Mouse (Mus musculus) neural tube, embryonic 15.5 days (tissue): ENCODE measurements around the gene Rock2. TPM values are rescaled to one million over a fixed set of nuclear protein-coding genes. Genes with fewer than 3 reads are reported as not detected.
"Not testable (repeated sequence)": the region's sequence is repeated elsewhere in the genome, so short reads cannot be mapped to it uniquely, and the experiment has no call there.

ENCODE experiments used
- ATAC-seq: fragments of 200-750 bp; cut with Nextera tagmentation; 2 replicates; pipeline ENCODE4 v1.8.0; 2017; ENCODE audit warnings: mild to moderate bottlenecking, moderate TSS enrichment, moderate library complexity; ENCODE audit not compliant: low FRiP score
- H3K27ac ChIP-seq: fragments of 300-500 bp; sonication (generic); replicated peaks from 2 replicates; pipeline ENCODE4 v1.5.1; 2015; ENCODE audit warnings: mild to moderate bottlenecking, inconsistent platforms
- H3K27me3 ChIP-seq: fragments of 300-500 bp; sonication (generic); replicated peaks from 2 replicates; pipeline ENCODE4 v1.6.1; 2015; ENCODE audit warnings: inconsistent platforms
- H3K36me3 ChIP-seq: fragments of 300-500 bp; sonication (generic); 2 replicates; pipeline ENCODE4 v1.6.1; 2015; ENCODE audit warnings: inconsistent platforms
- H3K4me1 ChIP-seq: fragments of 300-500 bp; sonication (generic); 2 replicates; pipeline ENCODE4 v1.6.1; 2015; ENCODE audit warnings: inconsistent platforms
- H3K4me2 ChIP-seq: fragments of 300-500 bp; sonication (generic); 2 replicates; pipeline ENCODE4 v1.6.1; 2015; ENCODE audit warnings: inconsistent platforms, mild to moderate bottlenecking, moderate library complexity
- H3K4me3 ChIP-seq: fragments of 300-500 bp; sonication (generic); replicated peaks from 2 replicates; pipeline ENCODE4 v1.5.1; 2015; ENCODE audit warnings: mild to moderate bottlenecking, inconsistent platforms
- H3K9ac ChIP-seq: fragments of 300-500 bp; sonication (generic); replicated peaks from 2 replicates; pipeline ENCODE4 v1.6.1; 2015; ENCODE audit warnings: mild to moderate bottlenecking, inconsistent platforms
- H3K9me3 ChIP-seq: fragments of 300-500 bp; sonication (generic); replicated peaks from 2 replicates; pipeline ENCODE4 v1.6.1; 2016; ENCODE audit warnings: inconsistent platforms
- WGBS: fragments of 180-500 bp; shearing (Covaris S2); methylation state at CpG from one replicate; pipeline ENCODE4 v1.1.7; 2015; ENCODE audit warnings: mixed read lengths; 5-methylcytosine and 5-hydroxymethylcytosine counted together
- polyA plus RNA-seq: library from polyadenylated mRNA; unstranded; fragments of >200 nt; fragmentation: Nextera tagmentation; extraction: Ambion mirVana; gene quantifications from 2 replicates; pipeline ENCODE4 v1.2.1, GENCODE M21; 2015

The Rock2 gene
- polyA plus RNA-seq, 1 experiment from 2014 or later, result 13.7 TPM

DNA sequence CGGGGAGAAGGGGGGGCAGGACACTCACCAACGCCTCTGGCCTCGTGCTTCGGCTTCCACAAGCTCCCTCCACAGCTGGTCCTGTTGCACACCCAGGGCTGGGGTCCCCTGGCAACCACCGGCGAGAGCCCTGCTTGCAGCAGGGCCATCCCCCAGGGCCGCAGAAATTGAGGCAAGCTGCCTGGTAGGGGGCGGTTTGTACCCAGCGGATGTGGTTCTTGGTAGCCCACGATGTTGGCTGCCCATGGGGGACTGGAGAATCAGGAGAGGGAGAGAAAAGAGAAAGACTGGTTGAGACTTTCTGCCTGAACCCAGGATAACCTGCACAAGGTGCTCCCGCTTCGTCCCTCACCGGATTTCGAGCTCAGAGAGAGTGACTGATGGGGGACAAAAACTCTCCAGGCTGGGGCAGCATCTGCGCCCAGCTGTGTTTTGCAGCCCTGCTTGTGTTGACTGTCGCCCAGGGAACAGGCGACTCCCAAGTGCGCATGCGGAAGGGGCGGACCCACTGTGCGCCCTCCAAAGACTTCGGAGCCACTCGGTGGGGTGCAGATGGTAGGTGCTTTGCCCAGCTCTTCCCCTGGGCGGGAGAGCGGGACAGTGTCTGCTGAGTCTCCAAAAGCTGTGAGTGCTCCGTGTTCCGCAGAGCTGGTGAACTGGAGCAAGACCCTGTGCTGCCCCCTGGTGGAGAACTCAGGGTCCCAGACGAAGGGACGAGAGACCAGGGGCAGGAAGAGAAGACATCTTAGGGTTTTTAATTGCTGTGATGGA, 116.6 kb downstream of the Rock2 start, which contains the start of gene 2410004P03Rik:
2410004P03Rik (minus strand) TSS at position 628 of the 771 bp plus-strand sequence.
- no peak within 1 kb of the TSS for H3K27ac ChIP-seq
- WGBS, result 10% methylated on average over 29 of the region's 29 CpGs
- peak; percentile 49; the same call in 1 of the 2 replicates for ATAC-seq
- H3K9ac ChIP-seq, result no peak within 1 kb of the TSS
- no peaks in the 10 kb centered on the region for H3K27me3 ChIP-seq
- H3K4me1 ChIP-seq, result peaks cover 7% of the 10 kb centered on the region
- H3K36me3 ChIP-seq, result no peaks in the 10 kb centered on the region
- H3K9me3 ChIP-seq, result 0 out of 2 replicates have a peak, but pooled peaks cover 6% of the 10 kb centered on the region
- H3K4me2 ChIP-seq, result peak within 1 kb of the TSS; percentile 59
- peak within 1 kb of the TSS; percentile 39 for H3K4me3 ChIP-seq

- no peak overlapping the region for H3K27ac ChIP-seq
- H3K9ac ChIP-seq, result no peak overlapping the region
- H3K4me1 ChIP-seq, result peaks cover 7% of the 10 kb centered on the region
- H3K4me2 ChIP-seq, result no peak overlapping the region
- no peak; the same call in 1 of the 2 replicates for ATAC-seq
- 0 out of 2 replicates have a peak, but pooled peaks cover 6% of the 10 kb centered on the region for H3K9me3 ChIP-seq
- no peaks in the 10 kb centered on the region for H3K27me3 ChIP-seq
- WGBS, result 61% methylated on average over 2 of the region's 2 CpGs
- no peak overlapping the region for H3K4me3 ChIP-seq
- H3K36me3 ChIP-seq, result no peaks in the 10 kb centered on the region
These were observed 117.6 kb downstream of the Rock2 start for GRCm38 (mm10) chr12:17012067-17012899.

DNA sequence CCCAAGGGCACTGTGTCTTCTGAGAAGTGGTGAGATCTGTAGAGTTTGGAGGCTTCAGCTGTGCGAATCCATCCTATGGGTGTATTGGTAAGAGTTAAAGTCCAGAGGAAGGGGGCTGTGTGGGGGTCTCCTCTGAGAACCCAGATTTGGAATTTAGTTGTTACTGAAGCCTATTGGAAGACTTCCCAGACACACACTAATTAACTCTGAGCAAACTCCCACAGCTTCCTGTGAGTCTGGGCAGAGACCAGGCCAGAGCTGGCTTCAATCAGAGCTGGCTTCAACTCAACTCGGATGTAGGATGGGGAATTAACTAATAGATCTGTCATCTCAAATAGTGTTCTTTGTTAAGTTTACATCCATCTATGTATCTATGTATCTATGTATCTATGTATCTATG, 121.0 kb downstream of the Rock2 start:
- Histone ChIP-seq H3K4me2 (no peak overlapping the region), H3K4me3 (no peak overlapping the region), H3K4me1 (peaks cover 7% of the 10 kb centered on the region), H3K9me3 (no peaks in the 10 kb centered on the region), H3K9ac (no peak overlapping the region), H3K27ac (no peak overlapping the region), H3K27me3 (no peaks in the 10 kb centered on the region), H3K36me3 (no peaks in the 10 kb centered on the region)
- 87% methylated on average over 2 of the region's 2 CpGs for WGBS
- no peak for ATAC-seq

GRCm38 (mm10) chr12:17018468-17018867, 123.8 kb downstream of the Rock2 start:
- Histone ChIP-seq H3K27ac (no peak overlapping the region), H3K4me2 (no peak overlapping the region), H3K4me1 (no peaks in the 10 kb centered on the region), H3K4me3 (no peak overlapping the region), H3K9me3 (no peaks in the 10 kb centered on the region), H3K9ac (no peak overlapping the region), H3K27me3 (no peaks in the 10 kb centered on the region), H3K36me3 (no peaks in the 10 kb centered on the region)
- ATAC-seq, result no peak
- WGBS, result 36% methylated on average over 4 of the region's 4 CpGs

DNA sequence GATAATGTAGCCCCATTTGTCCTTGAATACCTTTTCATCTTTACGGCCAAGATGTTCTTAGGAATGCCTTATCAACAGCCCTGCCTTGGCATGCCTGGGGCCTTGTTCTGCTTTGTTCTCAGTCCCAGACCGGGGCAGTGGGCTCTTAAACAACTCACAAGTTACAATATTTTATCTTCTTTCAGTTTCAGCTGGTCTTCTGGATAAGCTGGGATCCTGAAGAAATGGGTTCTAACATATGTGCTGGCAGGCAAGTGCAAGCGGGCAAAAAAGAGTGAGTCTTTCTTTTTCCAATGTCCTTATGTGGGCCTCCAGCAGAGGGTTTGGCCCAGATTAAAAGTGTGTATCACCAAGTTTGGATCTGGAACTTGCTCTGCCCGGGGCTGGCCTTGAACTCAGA, 126.4 kb downstream of the Rock2 start:
- H3K9ac ChIP-seq, H3K4me1 ChIP-seq, H3K27me3 ChIP-seq, H3K36me3 ChIP-seq, H3K27ac ChIP-seq, H3K9me3 ChIP-seq, H3K4me2 ChIP-seq, H3K4me3 ChIP-seq, ATAC-seq: not testable (repeated sequence)
- 90% methylated on average over 4 of the region's 4 CpGs for WGBS

- Histone ChIP-seq H3K4me3 (no peak overlapping the region), H3K9me3 (no peaks in the 10 kb centered on the region), H3K36me3 (no peaks in the 10 kb centered on the region), H3K9ac (no peak overlapping the region), H3K27ac (no peak overlapping the region), H3K4me1 (no peaks in the 10 kb centered on the region), H3K4me2 (no peak overlapping the region), H3K27me3 (no peaks in the 10 kb centered on the region)
- ATAC-seq, result no peak
- 87% methylated on average over 4 of the region's 4 CpGs for WGBS
These were observed 127.5 kb downstream of the Rock2 start for GRCm38 (mm10) chr12:17022145-17022544.

GRCm38 (mm10) chr12:17024554-17025110, 129.9 kb downstream of the Rock2 start:
- no peaks in the 10 kb centered on the region for H3K27me3 ChIP-seq
- no peaks in the 10 kb centered on the region for H3K36me3 ChIP-seq
- WGBS, result 94% methylated on average over 6 of the region's 6 CpGs
- no peaks in the 10 kb centered on the region for H3K4me1 ChIP-seq
- no peak overlapping the region for H3K4me2 ChIP-seq
- H3K9ac ChIP-seq, result no peak overlapping the region
- no peak for ATAC-seq
- no peak overlapping the region for H3K4me3 ChIP-seq
- no peaks in the 10 kb centered on the region for H3K9me3 ChIP-seq
- H3K27ac ChIP-seq, result no peak overlapping the region

GRCm38 (mm10) chr12:17032694-17033463, 138.2 kb downstream of the Rock2 start:
- WGBS, result 42% methylated on average over 13 of the region's 13 CpGs
- no peak overlapping the region for H3K9ac ChIP-seq
- peaks cover 20% of the 10 kb centered on the region for H3K4me1 ChIP-seq
- no peak overlapping the region for H3K4me2 ChIP-seq
- H3K4me3 ChIP-seq, result no peak overlapping the region
- peak; percentile 56; the same call in 1 of the 2 replicates for ATAC-seq
- H3K9me3 ChIP-seq, result no peaks in the 10 kb centered on the region
- H3K36me3 ChIP-seq, result no peaks in the 10 kb centered on the region
- no peak overlapping the region for H3K27ac ChIP-seq
- peaks cover 14% of the 10 kb centered on the region for H3K27me3 ChIP-seq

- Histone ChIP-seq H3K4me1 (peaks cover 20% of the 10 kb centered on the region), H3K4me3 (no peak overlapping the region), H3K9me3 (no peaks in the 10 kb centered on the region), H3K27ac (no peak overlapping the region), H3K9ac (no peak overlapping the region), H3K4me2 (no peak overlapping the region), H3K27me3 (peaks cover 14% of the 10 kb centered on the region), H3K36me3 (no peaks in the 10 kb centered on the region)
- WGBS, result 75% methylated on average over 9 of the region's 9 CpGs
- peak; percentile 35; the same call in 1 of the 2 replicates for ATAC-seq
These were observed 138.8 kb downstream of the Rock2 start for GRCm38 (mm10) chr12:17033464-17033841.

DNA sequence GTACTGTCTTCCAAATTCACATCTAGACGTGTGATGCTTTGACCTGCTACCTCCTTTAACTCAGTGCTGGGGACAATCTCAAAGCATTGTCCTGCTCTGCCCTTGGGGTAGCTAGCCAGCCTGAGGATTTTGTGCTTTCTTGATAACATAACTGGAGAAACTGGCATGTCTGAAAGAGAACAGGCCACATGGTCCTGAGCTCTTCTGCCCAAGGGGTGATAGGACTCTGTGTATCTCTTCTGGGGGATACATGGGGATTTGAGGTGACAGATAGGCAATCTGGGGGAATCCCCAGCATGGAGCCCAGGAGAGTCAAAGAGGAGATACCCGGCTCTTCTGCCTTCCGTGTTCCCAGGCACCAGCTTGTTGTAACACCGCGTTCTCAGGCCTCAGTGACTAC, 140.0 kb downstream of the Rock2 start:
- ATAC-seq, result no peak
- 66% methylated on average over 5 of the region's 5 CpGs for WGBS

DNA sequence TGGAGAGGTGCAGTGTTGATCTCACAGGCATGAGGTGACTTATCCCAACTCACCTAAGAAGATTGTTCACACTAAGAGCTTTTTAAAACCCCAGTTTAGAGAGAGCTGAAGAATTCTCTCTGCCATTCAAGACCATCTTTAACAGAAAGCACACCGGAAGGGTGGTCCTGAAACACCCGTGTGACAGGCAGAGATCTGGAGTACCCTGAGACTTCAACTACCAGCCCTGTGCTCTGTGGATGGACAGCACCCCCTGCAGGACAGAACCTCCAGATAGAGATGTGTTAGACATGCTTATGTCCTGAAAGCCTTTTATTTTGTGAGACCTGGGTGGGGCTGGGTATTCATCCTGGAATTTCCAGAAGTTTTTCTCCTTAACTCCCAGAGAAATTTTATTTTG, 140.4 kb downstream of the Rock2 start:
- no peak for ATAC-seq
- Histone ChIP-seq H3K4me3 (no peak overlapping the region), H3K9ac (no peak overlapping the region), H3K4me2 (no peak overlapping the region), H3K9me3 (no peaks in the 10 kb centered on the region), H3K4me1 (peaks cover 20% of the 10 kb centered on the region), H3K27me3 (peaks cover 11% of the 10 kb centered on the region), H3K27ac (no peak overlapping the region), H3K36me3 (no peaks in the 10 kb centered on the region)
- WGBS, result 58% methylated on average over 2 of the region's 2 CpGs

More for the DNA sequence above, 140.0 kb downstream of the Rock2 start:
- Histone ChIP-seq H3K36me3 (no peaks in the 10 kb centered on the region), H3K4me2 (no peak overlapping the region), H3K4me1 (peaks cover 20% of the 10 kb centered on the region), H3K27me3 (peaks cover 13% of the 10 kb centered on the region), H3K4me3 (no peak overlapping the region), H3K9ac (no peak overlapping the region), H3K27ac (no peak overlapping the region), H3K9me3 (no peaks in the 10 kb centered on the region)
